Mouse (Mus musculus) midbrain, embryonic 10.5 days (tissue): ENCODE results near the gene Hint3. TPM values are rescaled to one million over a fixed set of nuclear protein-coding genes. Genes with fewer than 3 reads are reported as not detected.

Experiments
- DNase-seq: peaks from one replicate; pipeline ENCODE4 v3.0.0-alpha.2; 2017; ENCODE audit warnings: low spot score
- H3K27ac ChIP-seq: fragments of 300-500 bp; sonication (generic); replicated peaks from 2 replicates; pipeline ENCODE4 v1.5.1; 2016; ENCODE audit warnings: mild to moderate bottlenecking
- H3K27me3 ChIP-seq: fragments of 300-500 bp; sonication (generic); 2 replicates; pipeline ENCODE4 v1.6.1; 2016; ENCODE audit warnings: low read depth, mild to moderate bottlenecking; ENCODE audit not compliant: poor library complexity, severe bottlenecking
- H3K36me3 ChIP-seq: fragments of 300-500 bp; sonication (generic); 2 replicates; pipeline ENCODE4 v1.6.1; 2016; ENCODE audit warnings: mild to moderate bottlenecking, moderate library complexity
- H3K4me1 ChIP-seq: fragments of 300-500 bp; sonication (generic); 2 replicates; pipeline ENCODE4 v1.6.1; 2016
- H3K4me3 ChIP-seq: fragments of 300-500 bp; sonication (generic); 2 replicates; pipeline ENCODE4 v1.5.1; 2016; ENCODE audit warnings: mild to moderate bottlenecking, moderate library complexity
- H3K9me3 ChIP-seq: fragments of 300-500 bp; sonication (generic); replicated peaks from 2 replicates; pipeline ENCODE4 v1.6.1; 2016; ENCODE audit warnings: mild to moderate bottlenecking
- WGBS: fragments of 180-500 bp; shearing (Covaris S2); methylation state at CpG from one replicate; pipeline ENCODE4 v1.1.7; 2016; 5-methylcytosine and 5-hydroxymethylcytosine counted together
- polyA plus RNA-seq: library from polyadenylated mRNA; unstranded; fragments of >200 nt; fragmentation: Nextera tagmentation; extraction: Ambion mirVana; gene quantifications from 2 replicates; pipeline ENCODE4 v1.2.1, GENCODE M21; 2016

Gene Hint3
- polyA plus RNA-seq, 1 experiment from 2014 or later = 14.6 TPM

GRCm38 (mm10) chr10:30624161-30625019 lies 5.0 kb downstream of the Hint3 start:
- DNase-seq = no peak
- Histone ChIP-seq H3K9me3 (no peaks in the 10 kb centered on the region), H3K36me3 (no peaks in the 10 kb centered on the region), H3K27me3 (0 out of 2 replicates have a peak, but pooled peaks cover 3% of the 10 kb centered on the region), H3K27ac (no peak overlapping the region), H3K4me1 (0 out of 2 replicates have a peak, but pooled peaks cover 4% of the 10 kb centered on the region), H3K4me3 (no peak overlapping the region)
- WGBS = 77% methylated on average over 5 of the region's 5 CpGs

GRCm38 (mm10) chr10:30622928-30623327 lies 6.5 kb downstream of the Hint3 start:
- H3K4me1 ChIP-seq = peaks cover 7% of the 10 kb centered on the region; the same call in 1 of the 2 replicates
- DNase-seq = no peak
- no peak overlapping the region for H3K4me3 ChIP-seq
- H3K27ac ChIP-seq = no peak overlapping the region
- H3K9me3 ChIP-seq = no peaks in the 10 kb centered on the region
- H3K36me3 ChIP-seq = no peaks in the 10 kb centered on the region
- H3K27me3 ChIP-seq = 0 out of 2 replicates have a peak, but pooled peaks cover 3% of the 10 kb centered on the region

- 44% methylated on average over 3 of the region's 3 CpGs for WGBS
- no peak for DNase-seq
- Histone ChIP-seq H3K4me1 (peaks cover 10% of the 10 kb centered on the region), H3K36me3 (no peaks in the 10 kb centered on the region), H3K27ac (peak overlapping the region; percentile 94; the same call in 1 of the 2 replicates), H3K4me3 (peak overlapping the region; percentile 73), H3K27me3 (0 out of 2 replicates have a peak, but pooled peaks cover 3% of the 10 kb centered on the region), H3K9me3 (no peaks in the 10 kb centered on the region)
These were observed 10.6 kb downstream of the Hint3 start for GRCm38 (mm10) chr10:30618918-30619210.

- H3K27me3 ChIP-seq = 0 out of 2 replicates have a peak, but pooled peaks cover 3% of the 10 kb centered on the region
- H3K4me1 ChIP-seq = peaks cover 10% of the 10 kb centered on the region
- no peaks in the 10 kb centered on the region for H3K9me3 ChIP-seq
- DNase-seq = peak; percentile 98
- WGBS = 2% methylated on average over 49 of the region's 49 CpGs
- H3K36me3 ChIP-seq = no peaks in the 10 kb centered on the region
- peak overlapping the region; percentile 73 for H3K4me3 ChIP-seq
- peak overlapping the region; percentile 94 for H3K27ac ChIP-seq
These were observed 11.1 kb downstream of the Hint3 start for GRCm38 (mm10) chr10:30618091-30618917.

GRCm38 (mm10) chr10:30613039-30613438 lies 16.4 kb downstream of the Hint3 start:
- DNase-seq = no peak
- Histone ChIP-seq H3K27ac (no peak overlapping the region), H3K27me3 (no peaks in the 10 kb centered on the region), H3K4me3 (no peak overlapping the region), H3K9me3 (no peaks in the 10 kb centered on the region), H3K36me3 (no peaks in the 10 kb centered on the region), H3K4me1 (peaks cover 6% of the 10 kb centered on the region)
- 91% methylated on average over 4 of the region's 4 CpGs for WGBS

- H3K27me3 ChIP-seq = no peaks in the 10 kb centered on the region
- no peaks in the 10 kb centered on the region for H3K9me3 ChIP-seq
- no peaks in the 10 kb centered on the region for H3K4me1 ChIP-seq
- H3K27ac ChIP-seq = no peak overlapping the region
- H3K36me3 ChIP-seq = no peaks in the 10 kb centered on the region
- H3K4me3 ChIP-seq = no peak overlapping the region
- no peak for DNase-seq
These were observed 19.8 kb downstream of the Hint3 start for GRCm38 (mm10) chr10:30609614-30610013.

- Histone ChIP-seq H3K36me3 (no peaks in the 10 kb centered on the region), H3K4me3 (no peak overlapping the region), H3K9me3 (no peaks in the 10 kb centered on the region), H3K27me3 (no peaks in the 10 kb centered on the region), H3K27ac (no peak overlapping the region), H3K4me1 (no peaks in the 10 kb centered on the region)
- WGBS = 72% methylated on average over 2 of the region's 2 CpGs
- no peak for DNase-seq
These were observed 21.3 kb downstream of the Hint3 start for GRCm38 (mm10) chr10:30608109-30608508.

- under 1% methylated on average over 27 of the region's 28 CpGs for WGBS
- DNase-seq = peak; percentile 92
- peaks cover 14% of the 10 kb centered on the region for H3K4me1 ChIP-seq
- peaks cover 19% of the 10 kb centered on the region for H3K36me3 ChIP-seq
- H3K27me3 ChIP-seq = no peaks in the 10 kb centered on the region
- peak within 1 kb of the TSS; percentile 92 for H3K27ac ChIP-seq
- no peaks in the 10 kb centered on the region for H3K9me3 ChIP-seq
- peak within 1 kb of the TSS; percentile 75 for H3K4me3 ChIP-seq
These were observed 28.9 kb downstream of the Hint3 start, which contains the start of gene Trmt11 for GRCm38 (mm10) chr10:30600542-30600966. Trmt11 (minus strand) TSS chr10:30600749.

- under 1% methylated on average over 25 of the region's 27 CpGs for WGBS
- Histone ChIP-seq H3K27ac (peak overlapping the region; percentile 92), H3K4me1 (peaks cover 14% of the 10 kb centered on the region), H3K4me3 (peak overlapping the region; percentile 75), H3K36me3 (peaks cover 23% of the 10 kb centered on the region), H3K27me3 (no peaks in the 10 kb centered on the region), H3K9me3 (no peaks in the 10 kb centered on the region)
- DNase-seq = no peak
These were observed 29.3 kb downstream of the Hint3 start for GRCm38 (mm10) chr10:30600094-30600534.

GRCm38 (mm10) chr10:30587037-30587436 lies 42.4 kb downstream of the Hint3 start:
- Histone ChIP-seq H3K9me3 (no peaks in the 10 kb centered on the region), H3K4me3 (no peak overlapping the region), H3K27ac (no peak overlapping the region), H3K36me3 (peaks cover 87% of the 10 kb centered on the region), H3K27me3 (no peaks in the 10 kb centered on the region), H3K4me1 (no peaks in the 10 kb centered on the region)
- no peak for DNase-seq
- WGBS = 78% methylated on average over 5 of the region's 5 CpGs

- no peak for DNase-seq
- no peak overlapping the region for H3K4me3 ChIP-seq
- no peaks in the 10 kb centered on the region for H3K9me3 ChIP-seq
- H3K27ac ChIP-seq = no peak overlapping the region
- 98% methylated on average over 1 of the region's 1 CpGs for WGBS
- no peaks in the 10 kb centered on the region for H3K27me3 ChIP-seq
- H3K36me3 ChIP-seq = peaks cover 85% of the 10 kb centered on the region
- no peaks in the 10 kb centered on the region for H3K4me1 ChIP-seq
These were observed 43.7 kb downstream of the Hint3 start for GRCm38 (mm10) chr10:30585691-30586090.

- Histone ChIP-seq H3K4me1 (no peaks in the 10 kb centered on the region), H3K9me3 (no peaks in the 10 kb centered on the region), H3K36me3 (peaks cover 45% of the 10 kb centered on the region), H3K27ac (no peak overlapping the region), H3K4me3 (no peak overlapping the region), H3K27me3 (no peaks in the 10 kb centered on the region)
- 94% methylated on average over 5 of the region's 5 CpGs for WGBS
- no peak for DNase-seq
These were observed 51.7 kb downstream of the Hint3 start for GRCm38 (mm10) chr10:30577670-30578280.
